Mouse (Mus musculus): ENCODE measurements around the gene Ap3b2. TPM values are rescaled to one million over a fixed set of nuclear protein-coding genes. Genes with fewer than 3 reads are reported as not detected.
"Not testable (repeated sequence)": the region's sequence is repeated elsewhere in the genome, so short reads cannot be mapped to it uniquely, and the experiment has no call there.

The Ap3b2 gene
- total and polyA plus RNA-seq, 3 experiments = 0.16 TPM; not detected in 2

GRCm38 (mm10) chr7:81480800-81481199 is 12.9 kb downstream of the Ap3b2 start:
- H3K27me3 ChIP-seq (ENCODE audit: insufficient read depth, low read length) = peaks cover 4% of the 10 kb centered on the region; the same call in 1 of the 2 replicates
- no peaks in the 10 kb centered on the region for H3K36me3 ChIP-seq (replicated peaks)
- ATAC-seq (ENCODE audit: extremely low read depth, insufficient number of reproducible peaks, low FRiP score, poor library complexity, severe bottlenecking) (no peak), DNase-seq (ENCODE audit: low spot score) (no peak)
- TF ChIP-seq GATA2 (IDR thresholded peaks at IDR 0.05; ENCODE audit: borderline replicate concordance, low read depth, low read length) (no peak), GATA1 (IDR thresholded peaks at IDR 0.05; ENCODE audit: borderline replicate concordance, low read length) (no peak), CTCF (IDR thresholded peaks at IDR 0.05; ENCODE audit: low read depth, low read length) (no peak), POLR2AphosphoS5 (IDR thresholded peaks at IDR 0.05; ENCODE audit: insufficient replicate concordance, low read depth, low read length) (no peak), TAL1 (conservative IDR thresholded peaks at IDR 0.05; ENCODE audit: low read depth, low read length) (no peak)
- no peaks in the 10 kb centered on the region for H3K9me3 ChIP-seq (replicated peaks)
- no peak overlapping the region for H3K4me3 ChIP-seq (ENCODE audit: low read depth, low read length)
- no peaks in the 10 kb centered on the region for H3K4me1 ChIP-seq (ENCODE audit: insufficient read depth, low read depth, low read length)

DNA sequence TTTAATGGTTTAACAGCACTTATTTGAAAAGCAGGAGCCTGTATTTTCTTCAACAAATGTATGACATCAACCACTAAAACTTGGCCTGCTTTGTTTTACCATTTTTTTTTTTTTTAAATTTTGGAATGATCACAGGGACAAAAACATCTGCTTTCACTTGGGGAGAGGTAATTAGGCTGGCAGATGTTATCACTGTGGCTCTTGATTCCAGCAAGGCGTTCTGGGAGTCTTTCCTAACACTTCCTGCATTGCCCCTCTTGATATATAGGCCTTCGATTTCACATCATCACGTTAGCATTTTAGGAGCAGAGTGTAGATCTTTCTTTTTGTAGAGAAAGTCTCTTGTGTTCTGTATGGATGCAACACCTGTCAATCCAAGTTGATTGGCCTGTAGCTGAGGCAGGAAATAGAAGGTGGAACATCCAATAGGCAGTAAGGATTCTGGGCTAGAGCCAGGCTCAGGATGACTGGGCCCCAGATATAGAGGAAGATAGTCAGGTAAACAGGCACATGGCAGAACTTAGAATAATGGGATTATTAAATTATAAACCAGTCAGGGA is 14.1 kb downstream of the Ap3b2 start:
- H3K4me1 ChIP-seq (ENCODE audit: insufficient read depth, low read depth, low read length) = no peaks in the 10 kb centered on the region
- DNase-seq (ENCODE audit: low spot score) (no peak), ATAC-seq (ENCODE audit: extremely low read depth, insufficient number of reproducible peaks, low FRiP score, poor library complexity, severe bottlenecking) (no peak)
- H3K27me3 ChIP-seq (ENCODE audit: insufficient read depth, low read length) = peaks cover 4% of the 10 kb centered on the region; the same call in 1 of the 2 replicates
- H3K4me3 ChIP-seq (ENCODE audit: low read depth, low read length) = no peak overlapping the region
- H3K9me3 ChIP-seq (replicated peaks) = no peaks in the 10 kb centered on the region
- no peaks in the 10 kb centered on the region for H3K36me3 ChIP-seq (replicated peaks)
- TF ChIP-seq GATA2 (IDR thresholded peaks at IDR 0.05; ENCODE audit: borderline replicate concordance, low read depth, low read length) (no peak), POLR2AphosphoS5 (IDR thresholded peaks at IDR 0.05; ENCODE audit: insufficient replicate concordance, low read depth, low read length) (no peak), CTCF (IDR thresholded peaks at IDR 0.05; ENCODE audit: low read depth, low read length) (no peak), GATA1 (IDR thresholded peaks at IDR 0.05; ENCODE audit: borderline replicate concordance, low read length) (no peak), TAL1 (conservative IDR thresholded peaks at IDR 0.05; ENCODE audit: low read depth, low read length) (no peak)

DNA sequence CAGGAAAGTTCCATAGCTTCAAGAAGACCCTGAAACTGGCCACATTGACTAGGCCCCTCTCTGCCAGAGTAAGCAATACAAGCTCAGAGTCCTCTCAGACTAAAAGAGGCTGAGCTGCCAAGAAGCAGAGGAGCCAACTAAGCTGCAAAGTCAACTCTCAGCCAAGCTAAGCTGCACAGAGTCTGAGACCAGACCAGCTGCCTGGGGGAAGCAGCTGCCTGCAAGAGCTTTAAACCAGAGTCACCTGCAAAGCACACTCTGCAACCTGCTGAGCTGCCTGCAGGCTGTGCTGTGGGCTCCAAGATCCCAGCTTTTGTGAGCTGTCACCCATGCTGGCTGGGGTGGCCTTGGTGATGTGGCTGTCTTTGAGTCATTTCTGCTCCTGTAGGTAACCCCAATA is 15.5 kb downstream of the Ap3b2 start:
- not testable (repeated sequence) for DNase-seq (ENCODE audit: low spot score); H3K27me3 ChIP-seq (ENCODE audit: insufficient read depth, low read length); H3K4me1 ChIP-seq (ENCODE audit: insufficient read depth, low read depth, low read length); H3K4me3 ChIP-seq (ENCODE audit: low read depth, low read length); ATAC-seq (ENCODE audit: extremely low read depth, insufficient number of reproducible peaks, low FRiP score, poor library complexity, severe bottlenecking); H3K36me3 ChIP-seq (replicated peaks); H3K9me3 ChIP-seq (replicated peaks)

- DNase-seq (ENCODE audit: low spot score) (no peak), ATAC-seq (ENCODE audit: extremely low read depth, insufficient number of reproducible peaks, low FRiP score, poor library complexity, severe bottlenecking) (no peak)
- TF ChIP-seq POLR2AphosphoS5 (IDR thresholded peaks at IDR 0.05; ENCODE audit: insufficient replicate concordance, low read depth, low read length) = no peak
- TF ChIP-seq CTCF (IDR thresholded peaks at IDR 0.05; ENCODE audit: low read depth, low read length) = no peak
- no peak for TF ChIP-seq GATA1 (IDR thresholded peaks at IDR 0.05; ENCODE audit: borderline replicate concordance, low read length)
- TF ChIP-seq TAL1 (conservative IDR thresholded peaks at IDR 0.05; ENCODE audit: low read depth, low read length) = no peak
- TF ChIP-seq GATA2 (IDR thresholded peaks at IDR 0.05; ENCODE audit: borderline replicate concordance, low read depth, low read length) = no peak
- no peak overlapping the region for H3K4me3 ChIP-seq (ENCODE audit: low read depth, low read length)
- H3K27me3 ChIP-seq (ENCODE audit: insufficient read depth, low read length) = peaks cover 4% of the 10 kb centered on the region; the same call in 1 of the 2 replicates
- no peaks in the 10 kb centered on the region for H3K9me3 ChIP-seq (replicated peaks)
- H3K4me1 ChIP-seq (ENCODE audit: insufficient read depth, low read depth, low read length) = no peaks in the 10 kb centered on the region
- no peaks in the 10 kb centered on the region for H3K36me3 ChIP-seq (replicated peaks)
These were observed 16.9 kb downstream of the Ap3b2 start for GRCm38 (mm10) chr7:81476833-81477232.

DNA sequence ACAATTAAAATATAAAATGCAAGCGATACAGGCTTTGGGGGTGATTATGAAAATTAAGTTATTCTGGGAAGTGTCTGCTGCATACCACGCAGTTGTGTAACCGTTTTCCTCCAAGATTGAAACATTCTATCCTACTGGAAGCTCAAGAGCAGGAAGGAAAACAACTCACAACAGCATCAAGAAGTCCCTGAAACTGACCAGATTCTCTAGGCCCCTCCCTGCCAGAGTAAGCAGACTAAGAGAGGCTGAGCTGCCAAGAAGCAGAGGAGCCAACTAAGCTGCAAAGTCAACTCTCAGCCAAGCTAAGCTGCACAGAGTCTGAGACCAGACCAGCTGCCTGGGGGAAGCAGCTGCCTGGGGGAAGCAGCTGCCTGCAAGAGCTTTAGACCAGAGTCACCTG is 18.5 kb downstream of the Ap3b2 start:
- Histone ChIP-seq H3K4me3 (ENCODE audit: low read depth, low read length) (no peak overlapping the region), H3K36me3 (replicated peaks) (no peaks in the 10 kb centered on the region), H3K9me3 (replicated peaks) (no peaks in the 10 kb centered on the region), H3K4me1 (ENCODE audit: insufficient read depth, low read depth, low read length) (no peaks in the 10 kb centered on the region), H3K27me3 (ENCODE audit: insufficient read depth, low read length) (peaks cover 4% of the 10 kb centered on the region; the same call in 1 of the 2 replicates)
- DNase-seq (ENCODE audit: low spot score) (no peak), ATAC-seq (ENCODE audit: extremely low read depth, insufficient number of reproducible peaks, low FRiP score, poor library complexity, severe bottlenecking) (no peak)
- TF ChIP-seq CTCF (IDR thresholded peaks at IDR 0.05; ENCODE audit: low read depth, low read length) = no peak
- no peak for TF ChIP-seq POLR2AphosphoS5 (IDR thresholded peaks at IDR 0.05; ENCODE audit: insufficient replicate concordance, low read depth, low read length)
- TF ChIP-seq GATA1 (IDR thresholded peaks at IDR 0.05; ENCODE audit: borderline replicate concordance, low read length) = no peak
- no peak for TF ChIP-seq TAL1 (conservative IDR thresholded peaks at IDR 0.05; ENCODE audit: low read depth, low read length)
- no peak for TF ChIP-seq GATA2 (IDR thresholded peaks at IDR 0.05; ENCODE audit: borderline replicate concordance, low read depth, low read length)

DNA sequence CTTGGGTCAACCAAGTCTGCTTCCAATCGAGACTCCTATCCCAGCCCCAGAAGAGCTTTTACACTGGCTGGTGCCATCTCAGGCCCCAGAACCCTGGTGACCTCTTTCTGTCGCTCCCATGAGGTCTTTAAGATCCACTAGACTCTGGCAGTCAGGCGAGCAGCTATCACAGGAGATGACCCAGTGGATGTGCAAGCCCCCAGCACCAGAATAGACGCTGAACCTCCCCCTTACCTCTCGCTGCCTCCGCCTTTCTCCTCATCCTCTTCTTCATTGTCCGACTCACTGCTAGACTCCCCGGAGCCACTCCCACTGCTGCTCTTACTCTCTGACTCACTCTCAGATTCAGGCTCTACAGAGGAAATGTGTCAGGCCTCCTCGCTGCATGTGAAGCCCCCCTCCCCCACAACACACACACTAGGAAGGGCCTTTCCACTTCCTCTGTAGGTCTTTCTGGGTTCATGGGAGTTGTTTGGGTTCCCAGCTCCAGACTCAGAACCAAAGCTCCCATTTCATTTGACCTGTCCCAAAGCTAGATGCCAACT is 28.7 kb downstream of the Ap3b2 start:
- H3K9me3 ChIP-seq (replicated peaks) = no peaks in the 10 kb centered on the region
- TF ChIP-seq GATA2 (IDR thresholded peaks at IDR 0.05; ENCODE audit: borderline replicate concordance, low read depth, low read length) (no peak), TAL1 (conservative IDR thresholded peaks at IDR 0.05; ENCODE audit: low read depth, low read length) (no peak), POLR2AphosphoS5 (IDR thresholded peaks at IDR 0.05; ENCODE audit: insufficient replicate concordance, low read depth, low read length) (no peak), GATA1 (IDR thresholded peaks at IDR 0.05; ENCODE audit: borderline replicate concordance, low read length) (no peak), CTCF (IDR thresholded peaks at IDR 0.05; ENCODE audit: low read depth, low read length) (no peak)
- no peaks in the 10 kb centered on the region for H3K36me3 ChIP-seq (replicated peaks)
- no peak for ATAC-seq (ENCODE audit: extremely low read depth, insufficient number of reproducible peaks, low FRiP score, poor library complexity, severe bottlenecking)
- no peak overlapping the region for H3K4me3 ChIP-seq (ENCODE audit: low read depth, low read length)
- H3K27me3 ChIP-seq (ENCODE audit: insufficient read depth, low read length) = no peaks in the 10 kb centered on the region; the same call in none of the 2 replicates
- DNase-seq (ENCODE audit: low spot score) = no peak
- H3K4me1 ChIP-seq (ENCODE audit: insufficient read depth, low read depth, low read length) = no peaks in the 10 kb centered on the region; the same call in 1 of the 2 replicates
